Mouse (Mus musculus): ENCODE results near the gene Zmat5.

The Zmat5 gene
- long read RNA-seq, experiment 1, transcript Zmat5-201 (6 exons, 792 nt) = major isoform, 9 of 35 reads
- long read RNA-seq, experiment 1, partial matches to known transcripts = 9 of 35 reads
- long read RNA-seq, experiment 1, other reads (novel, unspliced or antisense) = 17 of 35 reads
- long read RNA-seq, experiment 2, transcript Zmat5-201 (6 exons, 792 nt) = major isoform, 26 of 69 reads
- long read RNA-seq, experiment 2, partial matches to known transcripts = 7 of 69 reads
- long read RNA-seq, experiment 2, other reads (novel, unspliced or antisense) = 36 of 69 reads

DNA sequence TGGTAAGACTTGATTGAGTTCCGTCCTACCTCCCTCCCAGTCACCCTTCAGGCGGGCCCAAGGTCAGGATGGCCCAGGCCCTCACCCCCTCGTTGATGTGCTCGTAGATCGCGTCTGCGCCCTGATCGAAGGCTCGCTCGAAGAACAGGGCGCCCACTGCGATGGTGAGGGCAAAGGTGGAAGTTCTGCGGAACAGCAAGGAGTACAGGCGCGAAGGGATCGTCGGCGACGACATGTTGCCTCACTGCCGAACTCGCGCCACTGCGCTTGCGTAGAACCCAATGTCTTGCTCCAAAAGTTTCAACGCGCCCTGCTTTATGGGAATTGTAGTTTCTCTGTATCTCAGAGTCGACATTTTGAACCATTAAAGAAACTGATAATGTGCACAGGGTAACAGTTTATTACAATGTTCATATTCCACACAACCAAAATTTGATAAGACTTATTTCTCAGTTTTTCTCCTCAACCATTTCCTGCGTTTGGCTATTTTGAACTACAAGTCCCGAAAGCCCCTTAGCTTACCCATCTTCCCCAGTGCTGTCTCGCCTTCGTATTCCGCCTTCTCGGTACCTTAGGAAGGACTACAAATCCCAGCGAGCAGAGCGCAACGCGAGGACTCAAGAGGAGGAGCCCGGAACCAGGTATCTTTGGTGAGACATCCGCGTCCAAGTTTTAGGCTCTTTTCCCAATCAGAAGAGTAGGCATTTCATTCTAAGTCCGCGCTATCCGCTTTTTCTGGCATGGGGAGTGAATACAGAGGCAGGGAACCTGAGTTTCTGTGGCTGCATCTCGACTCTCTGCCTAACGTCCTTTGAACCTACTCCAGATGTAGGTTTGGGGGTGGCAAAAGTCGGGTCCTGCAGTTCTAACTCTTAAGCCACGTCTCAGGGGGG, at the start of gene Zmat5, which contains the start of gene Uqcr10:
Zmat5 (plus strand) TSS at position 607 of the 893 bp plus-strand sequence.
Uqcr10 (minus strand) TSS at position 271 of the 893 bp plus-strand sequence.
- intact Hi-C loops (cut with DNase I) = no loop called here

GRCm38 (mm10) chr11:4659818-4660217, 44.7 kb upstream of the Zmat5 start:
- intact Hi-C loops (cut with DNase I) = loop anchor here (5.0 kb wide), 1 partner anchor 37 kb away; no protein-coding TSS in a partner anchor

GRCm38 (mm10) chr11:4660309-4661025, 44.0 kb upstream of the Zmat5 start:
- intact Hi-C loops (cut with DNase I) = no loop called here

DNA sequence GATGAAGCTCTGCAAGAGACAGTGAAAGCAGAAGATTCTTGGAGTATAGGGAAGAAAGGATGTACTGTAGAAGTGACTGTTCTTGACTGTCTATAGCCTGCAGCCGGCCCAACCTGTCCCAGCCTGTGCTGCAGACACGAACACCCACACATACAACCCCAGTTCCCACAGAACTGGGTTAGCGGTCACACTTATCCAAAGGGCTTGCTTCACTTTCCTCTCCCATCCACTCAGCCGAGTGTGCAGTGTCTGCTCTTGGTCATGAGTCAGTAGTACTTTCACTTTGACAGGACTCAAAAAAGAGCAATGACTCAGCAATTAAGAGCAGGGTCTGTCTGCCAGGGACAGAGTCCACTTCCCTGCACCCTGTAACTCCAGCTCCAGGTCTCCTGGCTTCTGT, 43.2 kb upstream of the Zmat5 start:
- intact Hi-C loops (cut with DNase I) = no loop called here

GRCm38 (mm10) chr11:4661871-4662495, 42.5 kb upstream of the Zmat5 start:
- intact Hi-C loops (cut with DNase I) = no loop called here

GRCm38 (mm10) chr11:4662496-4662878, 42.0 kb upstream of the Zmat5 start:
- intact Hi-C loops (cut with DNase I) = no loop called here

DNA sequence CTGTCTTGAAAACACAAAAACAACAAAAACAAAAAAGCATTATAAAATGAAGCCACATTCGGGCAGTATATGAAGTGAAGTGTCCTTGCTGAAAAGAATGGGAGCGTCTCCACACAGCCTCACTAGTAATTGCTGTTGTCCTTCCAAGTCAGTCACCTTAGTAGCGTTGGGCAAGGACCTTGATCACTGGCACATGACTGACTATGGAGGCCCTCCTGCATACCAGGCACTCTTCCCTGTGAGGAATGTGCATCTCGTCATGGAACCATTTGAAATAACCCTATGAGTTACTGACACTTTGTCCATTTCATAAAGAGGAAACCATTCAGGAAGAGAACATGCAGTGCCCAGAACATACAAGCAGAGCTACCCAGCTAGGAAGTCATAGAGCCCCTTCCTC, 32.7 kb upstream of the Zmat5 start:
- intact Hi-C loops (cut with DNase I) = no loop called here

- intact Hi-C loops (cut with DNase I) = no loop called here
Measured at GRCm38 (mm10) chr11:4674593-4674992, 29.9 kb upstream of the Zmat5 start.

DNA sequence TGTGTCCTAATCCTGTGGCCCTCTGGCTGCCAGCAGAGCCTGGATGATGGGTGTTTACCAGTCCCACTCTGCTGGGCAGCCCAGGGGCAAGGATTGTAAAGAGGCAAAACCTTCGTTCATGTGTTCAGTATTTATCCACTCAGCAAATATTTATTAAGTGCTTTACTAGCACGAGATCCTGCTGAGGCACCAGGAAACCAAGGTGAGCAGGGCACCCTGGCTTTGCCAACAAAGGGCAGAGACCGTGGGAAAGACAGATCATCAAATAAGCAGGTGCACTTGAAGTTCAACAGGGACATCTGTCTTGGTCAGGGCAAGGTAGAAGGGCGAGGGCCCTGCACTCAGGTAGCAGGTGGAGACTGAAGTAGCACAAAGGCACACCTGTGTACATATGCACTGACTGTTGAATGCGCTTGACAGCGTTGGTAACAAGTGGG, 29.3 kb upstream of the Zmat5 start:
- intact Hi-C loops (cut with DNase I) = no loop called here

DNA sequence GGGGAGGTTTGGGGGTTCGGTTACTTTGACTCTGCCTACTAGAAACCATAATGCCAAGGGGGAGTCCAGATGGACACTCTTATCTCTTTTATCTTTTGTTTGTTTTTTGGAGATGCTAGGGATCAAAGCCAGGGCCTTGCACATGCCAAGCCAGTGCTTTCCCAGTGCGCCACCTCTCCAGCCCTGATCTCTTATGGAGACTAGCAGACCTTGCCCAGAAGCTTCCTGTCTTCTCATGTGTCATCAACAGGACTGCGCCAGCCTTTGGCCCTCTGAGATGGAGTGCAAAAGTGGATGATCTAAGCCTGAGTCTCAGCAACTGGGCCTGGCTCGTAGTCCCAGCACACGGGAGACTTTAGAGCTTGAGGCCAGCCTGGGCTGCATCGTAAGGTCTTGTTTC, 28.8 kb upstream of the Zmat5 start:
- intact Hi-C loops (cut with DNase I) = no loop called here

- intact Hi-C loops (cut with DNase I) = no loop called here
Measured at GRCm38 (mm10) chr11:4677250-4677872, 27.1 kb upstream of the Zmat5 start.

GRCm38 (mm10) chr11:4678700-4679440, 25.6 kb upstream of the Zmat5 start:
- intact Hi-C loops (cut with DNase I) = no loop called here

- intact Hi-C loops (cut with DNase I) = no loop called here
Measured at GRCm38 (mm10) chr11:4679441-4679832, 25.0 kb upstream of the Zmat5 start.

DNA sequence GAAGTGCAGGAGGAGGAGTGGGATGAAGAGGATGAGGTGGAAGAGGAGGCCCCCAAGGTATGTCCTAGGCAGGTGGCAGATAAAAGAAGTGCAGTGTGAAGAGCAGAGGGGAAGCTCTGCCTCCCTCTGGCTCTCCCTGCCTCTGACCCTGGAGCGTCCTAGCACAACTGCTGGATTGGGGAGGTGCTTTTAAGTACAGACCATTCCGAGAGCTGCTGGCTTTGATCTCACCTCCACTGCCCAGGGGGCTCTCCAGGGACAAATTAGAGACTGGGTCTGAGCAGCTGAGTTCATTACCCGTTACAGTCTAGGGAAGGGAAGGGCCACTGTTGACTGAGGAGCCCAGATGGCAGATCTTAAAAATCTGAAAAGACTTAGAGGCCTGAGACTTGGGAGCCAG, 24.4 kb upstream of the Zmat5 start:
- intact Hi-C loops (cut with DNase I) = no loop called here

GRCm38 (mm10) chr11:4683516-4683915, 21.0 kb upstream of the Zmat5 start:
- intact Hi-C loops (cut with DNase I) = no loop called here

- intact Hi-C loops (cut with DNase I) = no loop called here
Measured at GRCm38 (mm10) chr11:4684186-4684585, 20.3 kb upstream of the Zmat5 start.

DNA sequence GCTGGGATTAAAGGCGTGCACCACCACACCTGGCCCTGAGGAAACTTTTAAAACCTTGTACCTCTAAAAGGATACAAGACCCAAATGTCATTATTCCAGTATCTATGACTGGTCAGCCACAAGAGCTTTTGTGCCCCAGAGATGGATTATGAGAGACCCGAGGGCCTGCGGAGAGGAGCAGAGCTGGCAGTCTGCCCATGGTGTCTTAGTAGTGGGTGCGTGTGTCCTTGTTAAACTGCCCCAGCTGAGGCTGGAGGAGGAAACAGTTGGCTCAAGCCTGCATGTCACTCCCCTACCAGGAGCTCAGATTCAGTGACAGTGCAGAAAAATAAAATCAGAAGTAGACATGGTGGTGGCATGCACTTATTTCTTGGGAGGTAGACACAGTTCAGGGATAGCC, 19.4 kb upstream of the Zmat5 start:
- intact Hi-C loops (cut with DNase I) = no loop called here

- intact Hi-C loops (cut with DNase I) = no loop called here
Measured at GRCm38 (mm10) chr11:4685510-4685909, 19.0 kb upstream of the Zmat5 start.

- intact Hi-C loops (cut with DNase I) = no loop called here
Measured at GRCm38 (mm10) chr11:4687027-4687426, 17.5 kb upstream of the Zmat5 start.

GRCm38 (mm10) chr11:4687874-4688273, 16.6 kb upstream of the Zmat5 start:
- intact Hi-C loops (cut with DNase I) = no loop called here

All from adrenal gland (tissue).